Mouse (Mus musculus): ENCODE data around the gene Tmc2. TPM values are rescaled to one million over a fixed set of nuclear protein-coding genes. Genes with fewer than 3 reads are reported as not detected.

Gene Tmc2
- polyA plus RNA-seq, 1 experiment: not detected

DNA sequence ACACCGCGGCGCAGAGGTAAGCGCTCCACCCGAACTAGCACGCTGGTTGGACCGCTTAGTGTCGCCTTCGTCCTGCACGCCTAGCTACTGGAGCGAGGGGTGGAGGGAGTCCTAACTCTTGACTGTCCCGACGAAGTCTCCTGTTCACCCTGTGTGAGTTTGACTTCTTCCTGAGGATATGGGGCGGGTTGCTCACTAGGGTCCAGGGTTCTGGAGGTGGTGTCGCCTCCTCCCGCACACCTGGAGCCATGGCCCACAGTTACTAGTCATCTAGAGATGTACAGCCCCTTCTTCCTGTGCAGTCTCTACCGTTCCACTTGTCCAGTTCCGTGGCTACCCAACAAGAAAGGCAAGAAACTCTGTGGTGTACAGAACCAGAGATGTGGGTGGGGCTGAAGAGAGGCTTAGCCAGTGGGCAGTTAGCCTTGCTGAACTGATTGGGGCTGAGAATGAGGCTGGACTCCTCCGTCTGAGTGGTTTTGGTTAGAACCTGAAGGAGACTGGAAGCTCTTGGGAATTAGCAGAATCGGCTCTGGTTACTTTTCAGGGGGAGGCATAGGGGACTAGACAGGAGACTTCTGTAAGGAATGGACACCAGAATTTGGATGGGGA lies 101.2 kb downstream of the Tmc2 start:
- Histone ChIP-seq H3K27ac (ENCODE audit: control insufficient read depth, insufficient read depth, low read length) (no peak overlapping the region), H3K4me1 (replicated peaks; ENCODE audit: control insufficient read depth, insufficient read depth, low read length) (no peaks in the 10 kb centered on the region), H3K36me3 (ENCODE audit: control insufficient read depth, insufficient read depth, low read length) (no peaks in the 10 kb centered on the region), H3K27me3 (ENCODE audit: control insufficient read depth, insufficient read depth, low read length) (peaks cover 34% of the 10 kb centered on the region; the same call in 1 of the 2 replicates), H3K4me3 (ENCODE audit: control insufficient read depth, insufficient read depth, low read length) (no peak overlapping the region)
- 12% methylated on average over 20 of the region's 20 CpGs for WGBS
- DNase-seq: no peak
- TF ChIP-seq POLR2A (IDR thresholded peaks at IDR 0.05; ENCODE audit: control insufficient read depth, extremely low read depth, insufficient read depth, low read length, poor library complexity): no peak
- TF ChIP-seq CTCF (IDR thresholded peaks at IDR 0.05; ENCODE audit: borderline replicate concordance, control insufficient read depth, extremely low read depth, insufficient read depth, low read length, poor library complexity): no peak

DNA sequence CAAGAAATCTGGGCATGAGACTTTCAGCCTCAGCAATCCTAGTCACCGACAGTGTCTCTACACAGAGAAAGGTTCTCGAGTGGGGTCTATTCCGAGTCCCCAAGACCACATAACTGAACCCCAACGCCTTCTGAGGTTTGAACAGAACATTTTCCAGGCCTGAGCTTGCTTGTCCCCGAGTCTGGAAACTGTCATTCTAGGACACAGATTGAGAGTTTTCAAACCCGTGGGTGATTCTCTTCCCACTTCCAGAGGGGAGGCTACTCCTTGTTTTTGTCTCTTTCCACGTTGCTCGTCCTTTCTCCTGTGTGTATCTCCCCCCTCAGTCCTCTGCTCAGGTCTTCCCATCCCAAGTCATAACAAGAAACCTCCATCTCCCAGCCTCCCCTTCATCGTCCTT lies 102.6 kb downstream of the Tmc2 start:
- WGBS: 86% methylated on average over 9 of the region's 9 CpGs
- DNase-seq: no peak
- H3K4me1 ChIP-seq (replicated peaks; ENCODE audit: control insufficient read depth, insufficient read depth, low read length): no peaks in the 10 kb centered on the region
- TF ChIP-seq POLR2A (IDR thresholded peaks at IDR 0.05; ENCODE audit: control insufficient read depth, extremely low read depth, insufficient read depth, low read length, poor library complexity) (no peak), CTCF (IDR thresholded peaks at IDR 0.05; ENCODE audit: borderline replicate concordance, control insufficient read depth, extremely low read depth, insufficient read depth, low read length, poor library complexity) (no peak)
- H3K4me3 ChIP-seq (ENCODE audit: control insufficient read depth, insufficient read depth, low read length): no peak overlapping the region
- H3K27me3 ChIP-seq (ENCODE audit: control insufficient read depth, insufficient read depth, low read length): peaks cover 34% of the 10 kb centered on the region; the same call in 1 of the 2 replicates
- no peak overlapping the region for H3K27ac ChIP-seq (ENCODE audit: control insufficient read depth, insufficient read depth, low read length)
- H3K36me3 ChIP-seq (ENCODE audit: control insufficient read depth, insufficient read depth, low read length): no peaks in the 10 kb centered on the region

DNA sequence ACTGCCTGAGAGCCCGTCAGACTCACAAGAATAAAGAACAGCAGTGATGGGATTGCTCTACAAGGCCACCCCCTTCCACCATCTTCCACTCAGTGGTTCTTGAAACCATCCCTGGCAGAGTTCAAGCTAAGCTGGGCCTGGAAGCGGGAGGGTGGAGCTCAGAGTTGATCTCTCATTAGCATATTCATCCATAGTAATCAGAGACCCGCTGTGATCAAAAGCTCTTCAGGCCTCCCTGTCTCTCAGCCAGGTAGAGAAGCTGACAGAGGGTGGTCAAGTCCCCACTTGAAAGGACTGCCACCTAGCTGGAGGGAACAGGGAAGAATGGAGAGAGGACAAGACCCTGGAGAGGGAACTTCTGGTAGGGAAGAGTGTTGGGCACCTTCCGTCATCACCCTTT lies 108.0 kb downstream of the Tmc2 start:
- no peaks in the 10 kb centered on the region; the same call in 1 of the 2 replicates for H3K27me3 ChIP-seq (ENCODE audit: control insufficient read depth, insufficient read depth, low read length)
- TF ChIP-seq CTCF (IDR thresholded peaks at IDR 0.05; ENCODE audit: borderline replicate concordance, control insufficient read depth, extremely low read depth, insufficient read depth, low read length, poor library complexity): no peak
- TF ChIP-seq POLR2A (IDR thresholded peaks at IDR 0.05; ENCODE audit: control insufficient read depth, extremely low read depth, insufficient read depth, low read length, poor library complexity): no peak
- H3K36me3 ChIP-seq (ENCODE audit: control insufficient read depth, insufficient read depth, low read length): no peaks in the 10 kb centered on the region
- no peak overlapping the region for H3K4me3 ChIP-seq (ENCODE audit: control insufficient read depth, insufficient read depth, low read length)
- no peaks in the 10 kb centered on the region for H3K4me1 ChIP-seq (replicated peaks; ENCODE audit: control insufficient read depth, insufficient read depth, low read length)
- no peak overlapping the region for H3K27ac ChIP-seq (ENCODE audit: control insufficient read depth, insufficient read depth, low read length)
- WGBS: 71% methylated on average over 4 of the region's 4 CpGs
- DNase-seq: no peak

Other genes with a start within 250 kb of the Tmc2 start
- gene Tgm3, start 182.8 kb upstream of the Tmc2 start, polyA plus RNA-seq (2012; rRNA removed): 0.78 and 0.81 TPM in 2 replicates
- gene Tgm6, start 82.8 kb upstream of the Tmc2 start, polyA plus RNA-seq (2012; rRNA removed): 0.04 and 0.09 TPM in 2 replicates
- gene Snrpb, start 15.8 kb upstream of the Tmc2 start, polyA plus RNA-seq (2012; rRNA removed): 476 and 492 TPM in 2 replicates
- gene Nop56, start 79.2 kb downstream of the Tmc2 start, polyA plus RNA-seq (2012; rRNA removed): 214 and 223 TPM in 2 replicates
- gene Idh3b, start 89.4 kb downstream of the Tmc2 start, polyA plus RNA-seq (2012; rRNA removed): 205 and 237 TPM in 2 replicates
- 0.69 and 0.78 TPM in 2 replicates for gene Ebf4, start 100.0 kb downstream of the Tmc2 start, polyA plus RNA-seq (2012; rRNA removed)
- gene Cpxm1, start 202.4 kb downstream of the Tmc2 start, polyA plus RNA-seq (2012; rRNA removed): 7.2 and 9.6 TPM in 2 replicates
- gene Gm28372, start 210.0 kb downstream of the Tmc2 start, polyA plus RNA-seq (2012; rRNA removed): not detected in 2 replicates
- 0.26 TPM in 1 of 2 replicates, not detected in the other for gene 1700020A23Rik, start 210.1 kb downstream of the Tmc2 start, polyA plus RNA-seq (2012; rRNA removed)
- gene Tmem239, start 211.3 kb downstream of the Tmc2 start, polyA plus RNA-seq (2012; rRNA removed): not detected in 2 replicates
- 189 and 213 TPM in 2 replicates for gene Vps16, start 229.1 kb downstream of the Tmc2 start, polyA plus RNA-seq (2012; rRNA removed)
- gene Pced1a, start 229.5 kb downstream of the Tmc2 start, polyA plus RNA-seq (2012; rRNA removed): 42.8 and 44.7 TPM in 2 replicates

All from thymus, adult 2 months (tissue).